Mouse (Mus musculus): Measurements from ENCODE around the gene Hmgcs1.

- TF ChIP-seq CTCF (IDR thresholded peaks at IDR 0.05; ENCODE audit: borderline replicate concordance, insufficient read depth, low read length): no peak
- no peak for TF ChIP-seq POLR2A (IDR thresholded peaks at IDR 0.05; ENCODE audit: low read depth, low read length)
Observed at GRCm38 (mm10) chr13:119746930-119747329, 56.8 kb downstream of the Hmgcs1 start.

Data from embryonic fibroblast, embryonic 13.5 days (primary cell).